Mouse (Mus musculus): Measurements from ENCODE around the gene Zfp729a.

The Zfp729a gene

GRCm38 (mm10) chr13:67637294-67638007 is at the start of gene Zfp729a, which contains the start of gene Gm49345:
Gene Zfp729a (minus strand): TSS chr13:67637791.
Gene Gm49345 (minus strand): TSS chr13:67637769.
- peak; percentile 95 for DNase-seq (ENCODE audit: low read depth, low spot score)

GRCm38 (mm10) chr13:67686971-67687370 is 49.4 kb upstream of the Zfp729a start, which contains the start of gene Zfp738:
Gene Zfp738 (minus strand): TSS chr13:67687071.
- DNase-seq (ENCODE audit: low read depth, low spot score), result no peak

GRCm38 (mm10) chr13:67683841-67684240 is 46.2 kb upstream of the Zfp729a start:
- peak; percentile 12 for DNase-seq (ENCODE audit: low read depth, low spot score)

- DNase-seq (ENCODE audit: low read depth, low spot score), result peak; percentile 95
Observed at GRCm38 (mm10) chr13:67682959-67683735, 45.6 kb upstream of the Zfp729a start.

- no peak for DNase-seq (ENCODE audit: low read depth, low spot score)
Observed at GRCm38 (mm10) chr13:67674902-67675301, 37.3 kb upstream of the Zfp729a start.

GRCm38 (mm10) chr13:67652496-67652895 is 14.9 kb upstream of the Zfp729a start:
- DNase-seq (ENCODE audit: low read depth, low spot score), result no peak

GRCm38 (mm10) chr13:67610108-67610507 is 27.5 kb downstream of the Zfp729a start:
- DNase-seq (ENCODE audit: low read depth, low spot score), result no peak

GRCm38 (mm10) chr13:67609066-67609876 is 28.3 kb downstream of the Zfp729a start, which contains the start of gene Zfp729b:
Gene Zfp729b (minus strand): TSS chr13:67609707.
- DNase-seq (ENCODE audit: low read depth, low spot score), result peak; percentile 93

GRCm38 (mm10) chr13:67572591-67573189 is 64.9 kb downstream of the Zfp729a start:
- no peak for DNase-seq (ENCODE audit: low read depth, low spot score)

All from telencephalon, adult 2 months (tissue).